Mouse (Mus musculus) CD4-positive, CD25-positive, alpha-beta regulatory T cell, adult 2 months (primary cell): ENCODE measurements around the gene Gm614.
A peak's percentile ranks its signal among the peaks of the same experiment; 100 is the strongest.

Experiments used
- DNase-seq: peaks from one replicate; pipeline ENCODE4 v3.0.0-alpha.2; 2012; ENCODE audit warnings: low read depth, low spot score

Gene Gm614

DNA sequence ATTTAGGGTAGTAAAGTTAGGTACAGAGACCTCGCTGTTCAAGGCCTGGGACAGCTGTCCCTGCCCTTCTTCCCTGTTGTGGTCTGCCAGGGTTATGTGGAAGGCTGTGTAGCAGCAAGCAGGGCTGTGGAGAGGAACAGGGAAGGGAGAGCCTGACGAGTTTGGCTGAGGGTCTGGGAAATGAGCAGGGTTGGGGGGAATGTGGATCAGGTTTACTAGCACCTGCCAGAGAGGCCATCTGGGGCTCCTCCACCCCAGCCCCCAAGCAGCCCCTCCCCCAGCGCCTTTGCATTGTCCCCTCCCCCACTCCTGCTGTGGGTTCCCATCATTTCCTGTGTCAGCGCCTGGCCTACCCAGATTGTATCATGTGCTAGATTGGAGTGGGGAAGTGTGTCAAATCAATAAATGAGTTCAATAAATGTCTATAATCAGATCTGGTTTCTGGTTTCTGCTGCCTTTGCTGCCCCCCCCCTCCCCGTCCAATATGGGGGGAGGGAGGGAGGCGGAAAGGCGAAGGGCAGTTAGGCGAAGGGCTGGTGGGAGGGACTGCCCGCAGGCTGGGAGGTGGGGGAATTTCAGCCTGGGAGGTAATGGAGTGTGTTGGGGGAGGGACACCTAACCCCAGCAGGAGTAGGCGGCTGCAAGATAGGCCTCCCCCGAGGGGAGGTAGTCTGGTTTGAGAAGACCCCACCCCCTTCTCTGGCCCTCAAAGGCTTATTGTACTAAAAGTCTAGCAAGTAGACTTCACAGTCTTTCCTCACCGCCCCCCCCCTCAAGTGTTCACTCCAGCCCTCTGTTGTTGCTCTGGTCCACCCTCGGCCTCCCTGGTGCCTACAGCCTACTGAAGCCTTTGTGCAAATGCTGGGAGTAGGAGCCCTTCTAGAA, 3.1 kb downstream of the Gm614 start:
- DNase-seq, result peak; percentile 59

DNA sequence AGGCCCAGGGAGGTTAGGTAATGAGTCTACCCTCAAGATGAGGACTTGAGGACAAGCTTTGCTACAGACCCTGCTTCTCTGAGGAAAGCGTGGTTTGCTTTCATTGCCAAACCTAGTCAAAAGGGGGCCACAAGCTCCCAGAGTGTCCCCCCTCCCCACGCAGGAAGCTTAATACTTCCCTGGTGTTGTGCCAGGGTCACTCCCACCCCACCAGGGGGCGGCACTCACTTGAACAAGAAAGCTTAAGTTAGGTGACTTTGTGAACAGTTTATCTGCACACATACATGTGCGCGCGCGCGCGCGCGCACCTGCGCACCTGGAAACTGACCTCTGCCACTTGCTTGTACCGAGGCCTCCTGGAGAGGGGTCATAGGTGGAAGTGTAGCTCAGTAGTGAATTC, 7.2 kb downstream of the Gm614 start:
- peak; percentile 76 for DNase-seq

DNA sequence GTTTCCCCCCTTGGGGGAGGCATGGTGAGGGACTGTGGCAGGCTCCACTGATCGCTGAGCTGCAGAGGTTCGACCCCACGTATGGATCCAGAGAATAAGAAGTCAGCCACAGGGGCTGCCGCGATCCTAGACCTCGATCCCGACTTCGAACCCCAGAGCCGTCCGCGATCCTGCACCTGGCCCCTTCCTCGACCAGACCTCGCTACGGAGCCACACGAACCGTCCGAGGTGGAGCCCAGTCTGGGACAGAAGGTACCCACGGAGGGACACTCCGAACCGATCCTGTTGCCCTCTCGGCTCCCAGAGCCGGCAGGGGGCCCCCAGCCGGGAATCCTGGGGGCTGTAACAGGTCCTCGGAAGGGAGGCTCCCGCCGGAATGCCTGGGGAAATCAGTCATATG, 9.1 kb downstream of the Gm614 start:
- no peak for DNase-seq

DNA sequence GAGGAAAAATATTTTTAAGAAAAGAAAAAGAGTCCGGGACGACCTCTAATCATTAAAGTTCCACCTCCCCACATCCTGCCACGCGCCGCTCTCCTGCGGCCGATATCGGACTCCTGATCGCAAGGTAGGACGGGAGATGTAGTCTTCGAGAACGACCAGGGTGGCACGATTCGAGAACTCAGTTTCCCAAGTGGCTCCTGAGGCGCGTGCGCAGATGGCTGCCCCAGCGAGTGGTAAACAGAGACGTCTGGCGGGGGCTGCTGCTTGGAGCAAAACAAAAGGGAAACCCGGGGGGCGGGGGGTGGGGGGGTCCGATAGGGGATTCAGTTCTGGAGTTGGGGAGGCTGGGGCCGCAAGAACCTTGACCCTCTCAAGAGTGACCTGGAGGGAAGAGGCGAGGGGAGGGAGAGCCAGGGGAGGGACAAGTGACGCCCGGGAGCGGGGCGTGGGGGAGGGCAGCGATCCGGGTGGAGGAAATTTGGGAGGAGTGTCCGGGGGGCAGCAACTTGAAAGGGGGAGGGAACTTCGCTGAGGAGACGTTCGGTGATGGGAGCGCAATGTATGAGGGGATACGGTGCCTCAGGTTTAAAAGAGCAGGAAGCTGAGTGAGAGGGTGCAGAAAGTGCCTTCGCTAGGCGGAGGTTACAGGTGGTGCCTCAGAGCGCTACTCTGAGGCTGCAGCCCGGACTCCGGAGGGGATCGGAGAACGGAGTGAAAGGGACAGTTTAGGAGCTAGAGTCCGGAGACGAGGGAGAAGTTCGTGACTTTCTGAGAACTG, 9.7 kb downstream of the Gm614 start, which contains the start of gene Foxo4:
TSS of gene Foxo4 (plus strand) at position 577 of the 778 bp plus-strand sequence.
- DNase-seq, result peak; percentile 93

DNA sequence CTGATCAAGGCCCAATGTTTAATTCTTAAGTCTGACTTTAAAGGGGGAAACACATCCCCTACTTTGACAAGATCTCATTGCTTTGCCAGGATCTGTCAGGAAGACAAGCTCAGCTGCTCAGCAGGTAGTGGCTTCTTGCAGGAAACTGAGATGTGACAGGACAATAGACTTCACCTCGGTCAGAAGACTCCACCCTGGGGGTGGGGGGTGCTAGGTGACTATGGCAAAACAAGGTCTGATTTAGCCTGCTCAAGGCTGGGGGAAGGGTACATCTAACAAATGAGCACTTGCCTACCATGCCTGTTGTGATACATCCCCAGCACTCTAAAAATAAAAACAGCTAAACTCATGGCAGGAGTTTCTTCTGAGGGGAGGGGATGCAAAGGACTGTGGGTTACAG, 18.8 kb downstream of the Gm614 start:
- no peak for DNase-seq

DNA sequence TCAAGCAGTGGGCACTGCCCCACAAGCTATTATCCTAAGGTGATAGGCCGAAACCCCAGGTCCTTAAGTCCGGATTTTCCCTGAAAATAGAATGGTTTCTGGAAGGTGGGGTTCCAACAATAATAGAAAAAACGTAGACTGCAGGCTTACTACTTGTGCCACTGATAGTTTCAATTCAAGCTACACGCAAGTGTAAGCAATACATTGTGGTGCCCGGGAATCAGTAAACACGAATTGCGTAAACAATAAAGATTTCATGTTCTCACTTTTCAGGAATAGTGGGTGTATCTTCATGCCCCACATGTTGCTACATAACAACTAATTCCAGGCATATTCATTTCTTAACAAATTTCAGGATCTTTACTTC, 41.0 kb downstream of the Gm614 start:
- DNase-seq, result no peak

DNA sequence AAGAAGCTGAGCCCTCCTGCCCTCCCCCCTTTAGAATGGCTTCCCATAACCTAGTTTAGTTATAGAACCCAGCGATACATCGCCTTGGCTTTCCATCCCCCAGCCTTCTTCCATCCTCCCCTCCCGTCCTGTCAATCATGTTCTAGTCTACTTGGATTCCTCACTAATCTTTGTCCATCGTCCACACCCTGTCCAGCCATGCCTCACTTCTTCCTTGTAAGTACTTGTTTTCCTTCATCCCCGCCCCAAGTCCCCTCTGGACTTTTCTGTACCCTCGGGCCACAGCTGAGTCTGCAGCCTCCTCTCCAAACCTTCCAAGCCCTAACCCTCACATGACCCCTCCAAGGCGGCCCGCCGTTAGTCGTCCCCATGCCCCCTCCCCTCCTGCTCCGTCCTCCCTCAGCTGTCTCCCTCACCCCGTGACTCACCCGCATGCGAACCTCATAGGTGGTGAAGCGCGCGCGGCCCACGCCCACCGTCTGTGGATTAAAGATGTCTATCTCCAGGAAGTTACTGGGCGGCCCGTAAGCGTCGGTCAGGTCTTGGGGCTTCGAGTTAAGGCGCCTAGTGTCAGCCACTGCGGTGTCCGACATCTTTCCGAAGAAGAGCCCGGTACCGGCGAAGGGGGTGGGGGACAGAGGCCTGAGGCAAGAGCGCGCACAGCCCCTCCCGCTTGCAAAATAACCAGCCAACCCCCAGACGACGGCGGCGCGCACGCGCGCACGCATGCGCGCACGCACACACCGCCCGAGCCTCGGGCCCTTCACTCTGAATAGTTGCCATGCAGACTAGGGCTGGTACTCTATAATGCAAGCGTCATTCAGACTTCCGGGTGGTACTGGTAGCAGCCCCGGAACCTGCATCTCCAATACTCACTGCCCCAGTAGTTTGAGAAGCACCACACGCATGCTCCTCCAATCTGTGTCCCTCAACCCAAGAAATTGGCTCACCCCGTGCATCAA, 41.7 kb downstream of the Gm614 start, which contains the start of gene Snx12:
TSS of gene Snx12 (minus strand) at position 730 of the 962 bp plus-strand sequence.
- DNase-seq, result peak; percentile 92
